Mouse (Mus musculus) neural tube, embryonic 15.5 days (tissue): ENCODE results near the gene Vwa7. TPM values are rescaled to one million over a fixed set of nuclear protein-coding genes. Genes with fewer than 3 reads are reported as not detected.

ENCODE experiments used
- ATAC-seq: fragments of 200-750 bp; cut with Nextera tagmentation; 2 replicates; pipeline ENCODE4 v1.8.0; 2017; ENCODE audit warnings: mild to moderate bottlenecking, moderate TSS enrichment, moderate library complexity; ENCODE audit not compliant: low FRiP score
- H3K27ac ChIP-seq: fragments of 300-500 bp; sonication (generic); replicated peaks from 2 replicates; pipeline ENCODE4 v1.5.1; 2015; ENCODE audit warnings: mild to moderate bottlenecking, inconsistent platforms
- H3K27me3 ChIP-seq: fragments of 300-500 bp; sonication (generic); replicated peaks from 2 replicates; pipeline ENCODE4 v1.6.1; 2015; ENCODE audit warnings: inconsistent platforms
- H3K36me3 ChIP-seq: fragments of 300-500 bp; sonication (generic); 2 replicates; pipeline ENCODE4 v1.6.1; 2015; ENCODE audit warnings: inconsistent platforms
- H3K4me1 ChIP-seq: fragments of 300-500 bp; sonication (generic); 2 replicates; pipeline ENCODE4 v1.6.1; 2015; ENCODE audit warnings: inconsistent platforms
- H3K4me2 ChIP-seq: fragments of 300-500 bp; sonication (generic); 2 replicates; pipeline ENCODE4 v1.6.1; 2015; ENCODE audit warnings: inconsistent platforms, mild to moderate bottlenecking, moderate library complexity
- H3K4me3 ChIP-seq: fragments of 300-500 bp; sonication (generic); replicated peaks from 2 replicates; pipeline ENCODE4 v1.5.1; 2015; ENCODE audit warnings: mild to moderate bottlenecking, inconsistent platforms
- H3K9ac ChIP-seq: fragments of 300-500 bp; sonication (generic); replicated peaks from 2 replicates; pipeline ENCODE4 v1.6.1; 2015; ENCODE audit warnings: mild to moderate bottlenecking, inconsistent platforms
- H3K9me3 ChIP-seq: fragments of 300-500 bp; sonication (generic); replicated peaks from 2 replicates; pipeline ENCODE4 v1.6.1; 2016; ENCODE audit warnings: inconsistent platforms
- WGBS: fragments of 180-500 bp; shearing (Covaris S2); methylation state at CpG from one replicate; pipeline ENCODE4 v1.1.7; 2015; ENCODE audit warnings: mixed read lengths; 5-methylcytosine and 5-hydroxymethylcytosine counted together
- polyA plus RNA-seq: library from polyadenylated mRNA; unstranded; fragments of >200 nt; fragmentation: Nextera tagmentation; extraction: Ambion mirVana; gene quantifications from 2 replicates; pipeline ENCODE4 v1.2.1, GENCODE M21; 2015

The Vwa7 gene
- polyA plus RNA-seq, 1 experiment from 2014 or later: 0.19 TPM

GRCm38 (mm10) chr17:35063466-35063865 lies 47.1 kb downstream of the Vwa7 start:
- no peak overlapping the region for H3K4me2 ChIP-seq
- no peak overlapping the region for H3K4me3 ChIP-seq
- H3K36me3 ChIP-seq: peaks cover 16% of the 10 kb centered on the region
- H3K27ac ChIP-seq: no peak overlapping the region
- ATAC-seq: no peak
- H3K9ac ChIP-seq: no peak overlapping the region
- peaks cover 45% of the 10 kb centered on the region for H3K27me3 ChIP-seq
- peaks cover 38% of the 10 kb centered on the region for H3K4me1 ChIP-seq
- 89% methylated on average over 3 of the region's 3 CpGs for WGBS
- H3K9me3 ChIP-seq: no peaks in the 10 kb centered on the region

- H3K27ac ChIP-seq: no peak overlapping the region
- H3K9ac ChIP-seq: no peak overlapping the region
- no peak overlapping the region for H3K4me3 ChIP-seq
- H3K27me3 ChIP-seq: peaks cover 45% of the 10 kb centered on the region
- 32% methylated on average over 10 of the region's 10 CpGs for WGBS
- peaks cover 34% of the 10 kb centered on the region for H3K4me1 ChIP-seq
- peaks cover 16% of the 10 kb centered on the region for H3K36me3 ChIP-seq
- H3K9me3 ChIP-seq: no peaks in the 10 kb centered on the region
- H3K4me2 ChIP-seq: peak overlapping the region; percentile 55
- ATAC-seq: no peak
Measured at GRCm38 (mm10) chr17:35064378-35064877, 48.0 kb downstream of the Vwa7 start.

GRCm38 (mm10) chr17:35064951-35065947 lies 48.9 kb downstream of the Vwa7 start, which contains the start of gene Ly6g6c:
Gene Ly6g6c (plus strand): TSS chr17:35065388.
- 1% methylated on average over 48 of the region's 48 CpGs for WGBS
- Histone ChIP-seq H3K36me3 (peaks cover 16% of the 10 kb centered on the region), H3K4me2 (peak within 1 kb of the TSS; percentile 55), H3K27ac (no peak within 1 kb of the TSS), H3K9me3 (no peaks in the 10 kb centered on the region), H3K9ac (no peak within 1 kb of the TSS), H3K27me3 (peaks cover 45% of the 10 kb centered on the region), H3K4me1 (peaks cover 27% of the 10 kb centered on the region), H3K4me3 (peak within 1 kb of the TSS; percentile 21)
- ATAC-seq: no peak

GRCm38 (mm10) chr17:35066084-35066483 lies 49.7 kb downstream of the Vwa7 start, which contains the start of gene Mpig6b:
Gene Mpig6b (minus strand): TSS chr17:35066184.
- H3K4me1 ChIP-seq: peaks cover 19% of the 10 kb centered on the region
- H3K4me3 ChIP-seq: peak within 1 kb of the TSS; percentile 21
- peaks cover 10% of the 10 kb centered on the region for H3K36me3 ChIP-seq
- no peak within 1 kb of the TSS for H3K27ac ChIP-seq
- H3K4me2 ChIP-seq: peak within 1 kb of the TSS; percentile 55
- 49% methylated on average over 10 of the region's 10 CpGs for WGBS
- no peak for ATAC-seq
- H3K9me3 ChIP-seq: no peaks in the 10 kb centered on the region
- H3K27me3 ChIP-seq: peaks cover 45% of the 10 kb centered on the region
- no peak within 1 kb of the TSS for H3K9ac ChIP-seq

- peaks cover 43% of the 10 kb centered on the region for H3K27me3 ChIP-seq
- WGBS: 87% methylated on average over 17 of the region's 17 CpGs
Measured at GRCm38 (mm10) chr17:35068213-35068914, 52.0 kb downstream of the Vwa7 start.

GRCm38 (mm10) chr17:35070556-35071229 lies 54.3 kb downstream of the Vwa7 start:
- H3K4me3 ChIP-seq: no peak overlapping the region
- no peaks in the 10 kb centered on the region for H3K36me3 ChIP-seq
- 61% methylated on average over 6 of the region's 6 CpGs for WGBS
- ATAC-seq: no peak
- H3K27me3 ChIP-seq: peaks cover 22% of the 10 kb centered on the region
- no peak overlapping the region for H3K9ac ChIP-seq
- H3K4me2 ChIP-seq: no peak overlapping the region
- no peaks in the 10 kb centered on the region for H3K9me3 ChIP-seq
- peaks cover under 1% of the 10 kb centered on the region; the same call in 1 of the 2 replicates for H3K4me1 ChIP-seq
- H3K27ac ChIP-seq: no peak overlapping the region

More at GRCm38 (mm10) chr17:35068213-35068914, 52.0 kb downstream of the Vwa7 start:
- Histone ChIP-seq H3K36me3 (no peaks in the 10 kb centered on the region), H3K9ac (no peak overlapping the region), H3K27ac (no peak overlapping the region), H3K4me3 (no peak overlapping the region), H3K9me3 (no peaks in the 10 kb centered on the region), H3K4me1 (peaks cover 16% of the 10 kb centered on the region), H3K4me2 (no peak overlapping the region)
- no peak for ATAC-seq

GRCm38 (mm10) chr17:35071454-35071853 lies 55.1 kb downstream of the Vwa7 start:
- 80% methylated on average over 9 of the region's 9 CpGs for WGBS
- Histone ChIP-seq H3K4me3 (no peak overlapping the region), H3K9ac (no peak overlapping the region), H3K27ac (no peak overlapping the region), H3K36me3 (no peaks in the 10 kb centered on the region), H3K4me1 (no peaks in the 10 kb centered on the region), H3K4me2 (no peak overlapping the region), H3K27me3 (peaks cover 14% of the 10 kb centered on the region), H3K9me3 (no peaks in the 10 kb centered on the region)
- ATAC-seq: no peak

GRCm38 (mm10) chr17:35074097-35074496 lies 57.7 kb downstream of the Vwa7 start:
- H3K27ac ChIP-seq: no peak overlapping the region

More at GRCm38 (mm10) chr17:35074097-35074496, 57.7 kb downstream of the Vwa7 start:
- Histone ChIP-seq H3K4me1 (peaks cover 15% of the 10 kb centered on the region), H3K4me3 (no peak overlapping the region), H3K4me2 (no peak overlapping the region), H3K27me3 (no peaks in the 10 kb centered on the region), H3K9ac (no peak overlapping the region), H3K36me3 (no peaks in the 10 kb centered on the region), H3K9me3 (no peaks in the 10 kb centered on the region)
- ATAC-seq: no peak
- 40% methylated on average over 17 of the region's 17 CpGs for WGBS

Other genes with a start within 250 kb of the Vwa7 start
- not detected in 2 replicates for gene Cyp21a1, start 212.0 kb upstream of the Vwa7 start, polyA plus RNA-seq
- gene Stk19, start 179.6 kb upstream of the Vwa7 start, polyA plus RNA-seq: 40.0 and 41.6 TPM in 2 replicates
- gene Dxo, start 179.6 kb upstream of the Vwa7 start, polyA plus RNA-seq: 58.9 and 64.8 TPM in 2 replicates
- gene Skiv2l, start 166.4 kb upstream of the Vwa7 start, polyA plus RNA-seq: 56.6 and 57.4 TPM in 2 replicates
- 77.4 and 77.8 TPM in 2 replicates for gene Nelfe, start 166.2 kb upstream of the Vwa7 start, polyA plus RNA-seq
- gene Cfb, start 154.1 kb upstream of the Vwa7 start, polyA plus RNA-seq: 2.4 and 5.9 TPM in 2 replicates
- gene Zbtb12, start 137.1 kb upstream of the Vwa7 start, polyA plus RNA-seq: 9.6 and 10.6 TPM in 2 replicates
- gene Gm20547, start 134.5 kb upstream of the Vwa7 start, polyA plus RNA-seq: not detected in 2 replicates
- gene C2, start 118.3 kb upstream of the Vwa7 start, polyA plus RNA-seq: 1.7 and 4.0 TPM in 2 replicates
- 80.4 and 81.2 TPM in 2 replicates for gene Ehmt2, start 118.1 kb upstream of the Vwa7 start, polyA plus RNA-seq
- 4.1 TPM in 1 of 2 replicates, not detected in the other for gene Slc44a4, start 102.1 kb upstream of the Vwa7 start, polyA plus RNA-seq
- 39.1 and 43.5 TPM in 2 replicates for gene Neu1, start 85.3 kb upstream of the Vwa7 start, polyA plus RNA-seq
- gene Hspa1b, start 57.3 kb upstream of the Vwa7 start, polyA plus RNA-seq: 0.54 and 0.84 TPM in 2 replicates
- gene Gm20481, start 46.7 kb upstream of the Vwa7 start, polyA plus RNA-seq: not detected in 2 replicates
- gene Hspa1a, start 44.4 kb upstream of the Vwa7 start, polyA plus RNA-seq: 12.8 and 13.2 TPM in 2 replicates
- 1.4 and 1.5 TPM in 2 replicates for gene Hspa1l, start 43.9 kb upstream of the Vwa7 start, polyA plus RNA-seq
- 97.9 and 120 TPM in 2 replicates for gene Lsm2, start 34.7 kb upstream of the Vwa7 start, polyA plus RNA-seq
- gene Vars, start 15.6 kb upstream of the Vwa7 start, polyA plus RNA-seq: 57.8 and 83.6 TPM in 2 replicates
- gene Sapcd1, start 11.4 kb downstream of the Vwa7 start, polyA plus RNA-seq: 1.8 and 6.2 TPM in 2 replicates
- 2.0 and 3.3 TPM in 2 replicates for gene Msh5, start 30.2 kb downstream of the Vwa7 start, polyA plus RNA-seq
- 76.6 and 156 TPM in 2 replicates for gene Clic1, start 33.4 kb downstream of the Vwa7 start, polyA plus RNA-seq
- gene Ddah2, start 42.5 kb downstream of the Vwa7 start, polyA plus RNA-seq: 244 and 261 TPM in 2 replicates
- gene Ly6g6c, start 48.8 kb downstream of the Vwa7 start, polyA plus RNA-seq: 0.19 TPM in 1 of 2 replicates, not detected in the other
- gene Mpig6b, start 49.6 kb downstream of the Vwa7 start, polyA plus RNA-seq: 0.17 and 0.24 TPM in 2 replicates
- 0.65 and 1.3 TPM in 2 replicates for gene Ly6g6e, start 60.3 kb downstream of the Vwa7 start, polyA plus RNA-seq
- 0.74 and 2.8 TPM in 2 replicates for gene Ly6g6d, start 61.5 kb downstream of the Vwa7 start, polyA plus RNA-seq
- gene Ly6g6f, start 69.0 kb downstream of the Vwa7 start, polyA plus RNA-seq: 0.32 TPM in 1 of 2 replicates, not detected in the other
- 110 TPM in 2 replicates for gene Abhd16a, start 72.7 kb downstream of the Vwa7 start, polyA plus RNA-seq
- gene Ly6g5c, start 91.7 kb downstream of the Vwa7 start, polyA plus RNA-seq: not detected in 2 replicates
- 1.0 and 1.5 TPM in 2 replicates for gene Ly6g5b, start 98.8 kb downstream of the Vwa7 start, polyA plus RNA-seq
- 22.4 and 22.8 TPM in 2 replicates for gene Gpank1, start 104.9 kb downstream of the Vwa7 start, polyA plus RNA-seq
- 312 and 350 TPM in 2 replicates for gene Csnk2b, start 105.5 kb downstream of the Vwa7 start, polyA plus RNA-seq
- gene D17H6S53E, start 109.8 kb downstream of the Vwa7 start, polyA plus RNA-seq: 9.5 and 10.6 TPM in 2 replicates
- 0.20 and 0.84 TPM in 2 replicates for gene Apom, start 115.5 kb downstream of the Vwa7 start, polyA plus RNA-seq
- 54.7 and 62.7 TPM in 2 replicates for gene Bag6, start 118.6 kb downstream of the Vwa7 start, polyA plus RNA-seq
- 155 TPM in 2 replicates for gene Prrc2a, start 148.3 kb downstream of the Vwa7 start, polyA plus RNA-seq
- gene Aif1, start 159.5 kb downstream of the Vwa7 start, polyA plus RNA-seq: 12.1 and 12.3 TPM in 2 replicates
- 8.3 and 12.1 TPM in 2 replicates for gene Lst1, start 171.9 kb downstream of the Vwa7 start, polyA plus RNA-seq
- 0.63 and 7.3 TPM in 2 replicates for gene Ltb, start 177.9 kb downstream of the Vwa7 start, polyA plus RNA-seq
- 0.09 and 0.28 TPM in 2 replicates for gene Tnf, start 185.4 kb downstream of the Vwa7 start, polyA plus RNA-seq
- 0.75 and 0.77 TPM in 2 replicates for gene Lta, start 188.8 kb downstream of the Vwa7 start, polyA plus RNA-seq
- 0.40 TPM in 1 of 2 replicates, not detected in the other for gene Gm16181, start 204.3 kb downstream of the Vwa7 start, polyA plus RNA-seq
- 116 and 126 TPM in 2 replicates for gene Atp6v1g2, start 217.1 kb downstream of the Vwa7 start, polyA plus RNA-seq
- gene Nfkbil1, start 219.2 kb downstream of the Vwa7 start, polyA plus RNA-seq: 11.2 and 12.1 TPM in 2 replicates
- 334 and 376 TPM in 2 replicates for gene Ddx39b, start 225.2 kb downstream of the Vwa7 start, polyA plus RNA-seq
- gene H2-D1, start 246.2 kb downstream of the Vwa7 start, polyA plus RNA-seq: 143 and 196 TPM in 2 replicates